Mouse (Mus musculus): ENCODE measurements around the gene Gpr83.

The Gpr83 gene

DNA sequence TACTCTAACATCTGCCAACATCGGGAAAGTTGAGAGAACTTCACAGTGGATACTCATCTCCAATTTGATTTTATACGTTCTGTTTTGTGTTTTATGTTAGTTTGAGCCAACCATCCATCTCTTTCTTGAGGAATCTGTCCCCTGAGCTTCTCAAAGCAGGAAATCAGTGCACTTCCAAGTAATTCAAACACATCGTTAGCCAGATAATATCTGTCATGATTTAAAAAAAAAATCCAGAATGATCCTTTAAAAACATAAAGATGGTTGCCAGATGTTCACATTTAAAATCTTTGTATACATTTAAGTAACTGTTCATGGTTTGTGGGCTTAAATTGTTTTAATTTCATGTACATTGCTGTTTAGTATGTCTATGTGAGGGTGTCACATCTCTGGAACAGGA is 45.9 kb downstream of the Gpr83 start:
- no peak for DNase-seq

DNA sequence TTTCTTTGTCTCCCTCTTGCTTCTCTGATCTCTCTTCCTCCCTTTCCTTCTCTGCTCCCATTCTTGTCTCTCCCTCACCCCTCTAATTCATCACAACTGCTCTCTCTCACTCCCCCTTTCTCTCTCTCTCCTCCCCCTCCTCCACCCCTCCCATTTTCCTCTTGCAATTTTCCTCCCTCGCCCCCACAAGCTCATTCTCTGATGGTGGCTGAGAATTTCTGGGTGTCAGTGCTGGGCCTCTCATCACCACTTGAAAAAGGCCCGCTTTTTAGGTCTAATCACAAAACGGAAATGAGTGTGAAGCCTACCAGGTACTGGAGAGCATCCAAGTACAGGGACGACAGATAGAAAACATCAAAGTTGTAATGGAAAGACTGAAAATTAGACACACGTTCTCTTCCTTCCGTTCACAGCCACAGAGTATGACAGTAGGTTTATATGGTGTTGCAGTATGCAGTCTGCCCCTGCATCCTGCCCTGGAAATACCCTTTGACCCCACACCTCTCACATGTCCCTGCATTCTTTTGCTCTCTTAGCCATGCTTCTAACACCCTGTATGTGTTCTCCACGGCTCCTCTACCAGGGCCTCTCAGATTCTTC is 47.9 kb downstream of the Gpr83 start:
- DNase-seq, result no peak

DNA sequence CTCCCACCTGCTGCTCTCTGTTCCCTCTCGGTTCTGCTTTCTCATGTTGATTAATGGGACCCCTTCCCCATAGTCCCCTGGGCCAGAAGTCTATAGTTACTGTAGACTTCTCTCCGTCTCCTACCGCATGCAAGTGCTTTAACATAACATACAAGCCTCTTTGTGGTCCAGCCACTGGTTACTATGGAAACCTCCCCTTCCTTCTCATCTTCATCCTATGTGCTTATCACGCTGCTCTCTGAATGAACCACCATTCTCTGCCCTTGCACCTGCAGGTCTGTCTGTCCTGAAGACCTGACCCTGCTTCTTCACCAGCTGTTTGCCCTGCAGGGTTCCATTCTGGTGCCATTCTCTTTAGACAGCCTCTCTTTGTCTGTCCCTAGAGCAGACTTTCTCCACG is 50.0 kb downstream of the Gpr83 start:
- DNase-seq, result no peak

DNA sequence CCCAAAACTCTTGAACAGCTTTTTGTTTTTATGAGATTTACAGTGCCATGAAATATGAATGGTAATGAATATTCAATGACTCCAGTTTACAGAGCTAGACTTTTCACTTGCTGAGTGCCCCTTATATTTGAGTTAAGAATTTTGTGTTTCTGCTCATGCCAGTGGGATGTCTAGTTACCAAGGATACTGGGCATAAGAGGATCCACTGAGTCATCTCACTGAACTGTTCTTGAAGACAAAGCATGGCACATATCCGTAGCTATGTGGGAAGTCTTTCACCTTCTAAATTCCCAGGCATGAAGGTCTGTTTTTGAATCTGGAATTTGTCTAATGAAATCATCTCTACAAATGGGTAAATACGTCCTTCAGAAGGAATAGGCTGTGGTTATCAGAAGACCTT is 52.0 kb downstream of the Gpr83 start:
- no peak for DNase-seq

DNA sequence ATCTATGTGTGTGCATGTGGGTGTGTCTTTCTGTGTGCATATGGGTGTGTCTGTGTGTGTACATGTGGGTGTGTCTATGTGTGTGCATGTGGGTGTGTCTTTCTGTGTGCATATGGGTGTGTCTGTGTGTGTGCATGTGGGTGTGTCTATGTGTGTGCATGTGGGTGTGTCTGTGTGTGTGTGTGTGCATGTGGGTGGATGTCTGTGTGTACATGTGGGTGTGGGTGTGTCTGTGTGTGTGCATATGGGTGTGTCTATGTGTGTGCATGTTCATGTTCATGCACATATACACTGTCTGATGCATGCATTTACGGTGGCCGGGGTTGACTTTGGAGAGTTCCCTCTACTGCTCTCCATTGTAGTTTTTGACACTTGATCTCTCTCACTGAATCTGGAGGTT is 57.7 kb downstream of the Gpr83 start:
- DNase-seq, result no peak

GRCm38 (mm10) chr9:14918825-14919668 is 59.0 kb downstream of the Gpr83 start:
- no peak for DNase-seq

Measured in kidney, postnatal 4 days (tissue).